Mouse (Mus musculus): ENCODE measurements at regions not wholly inside any gene's neighbourhood (a gene's known extent, or its start where the extent isn't known, plus 50 kb on each side); places are given as distances from the start of the nearest gene placed in this dataset.

DNA sequence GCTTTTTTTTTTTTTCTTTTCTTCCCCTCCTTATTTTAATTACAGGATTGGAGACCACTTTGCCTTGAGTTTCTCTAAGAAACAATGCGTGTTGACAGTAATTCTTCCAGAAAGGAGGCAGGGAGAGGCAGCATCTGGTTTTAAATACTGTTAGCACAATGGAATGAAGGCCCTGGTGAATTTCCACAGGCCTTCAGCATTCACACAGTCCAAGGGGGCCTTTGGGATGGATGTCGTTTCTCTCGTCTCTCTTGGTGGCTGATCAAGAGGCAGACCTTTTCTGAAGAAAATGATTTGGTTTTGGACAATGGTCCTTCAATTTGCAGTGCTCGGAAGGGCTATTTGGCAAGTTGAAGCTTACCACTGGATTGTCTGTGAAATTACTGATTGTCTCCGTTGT, 321.4 kb downstream of the Lmx1a start:
- no peak for DNase-seq

DNA sequence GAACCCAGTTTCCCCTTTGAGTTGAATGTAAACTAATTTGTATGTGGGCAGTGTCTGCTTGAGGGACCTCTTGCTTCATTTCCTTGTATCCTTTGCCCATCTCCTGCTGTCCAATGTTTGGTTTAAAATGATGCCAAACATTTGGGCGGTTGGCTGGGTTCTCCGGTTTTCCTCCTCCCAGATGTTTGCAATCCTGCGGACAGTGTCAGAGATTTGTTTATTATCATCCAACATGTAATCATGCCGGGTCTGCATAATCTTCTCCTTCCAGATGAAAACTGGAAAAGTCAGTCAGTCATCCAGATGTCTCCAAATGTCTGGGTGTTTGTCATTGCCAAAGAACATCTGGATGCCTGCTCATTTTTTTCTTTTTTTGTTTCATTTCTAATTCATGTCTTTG, 323.0 kb downstream of the Lmx1a start:
- DNase-seq: peak; percentile 34

DNA sequence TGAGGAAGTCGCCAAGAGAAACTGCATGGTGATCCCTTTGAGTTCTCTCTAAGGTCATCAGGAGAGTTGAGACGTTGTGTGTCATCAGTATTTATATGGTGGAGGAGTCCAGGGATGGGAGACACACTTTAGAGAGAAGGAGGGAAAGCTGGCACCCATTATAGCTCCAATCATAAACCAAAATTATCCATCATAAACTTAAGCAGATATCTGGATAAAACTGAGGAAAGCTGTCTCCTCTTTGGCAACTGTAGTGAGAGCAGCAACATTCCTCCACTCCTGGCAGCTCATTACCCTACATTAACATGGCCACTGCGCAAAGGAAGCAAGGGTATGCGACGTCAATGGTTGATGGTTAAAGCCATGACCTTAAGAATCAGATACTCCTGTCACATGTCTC, 323.6 kb downstream of the Lmx1a start:
- no peak for DNase-seq

DNA sequence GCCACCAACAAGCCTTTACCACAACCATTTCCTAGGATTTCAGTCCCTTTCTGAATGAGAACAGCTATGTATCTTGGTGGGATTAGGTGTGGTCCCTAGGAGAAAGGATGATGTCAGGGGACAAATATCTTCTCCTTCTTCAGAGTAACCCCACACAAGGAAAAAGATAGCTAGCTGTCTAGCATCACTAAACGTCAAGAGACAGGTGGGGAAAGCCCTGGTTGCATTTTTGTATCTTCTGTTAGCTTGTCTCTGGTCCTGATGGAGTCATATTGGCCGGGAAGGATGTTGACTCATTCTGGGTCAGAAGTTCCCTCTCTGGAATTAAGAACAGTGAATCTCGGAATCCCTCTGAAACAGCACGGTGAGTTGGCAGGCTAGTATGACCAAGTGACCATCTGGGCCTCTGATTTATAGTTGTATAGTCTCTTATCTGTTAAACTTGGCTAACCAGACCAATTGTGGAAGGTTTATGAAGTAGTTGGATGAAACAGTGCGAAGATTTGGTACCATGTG, 327.4 kb downstream of the Lmx1a start:
- DNase-seq: no peak

DNA sequence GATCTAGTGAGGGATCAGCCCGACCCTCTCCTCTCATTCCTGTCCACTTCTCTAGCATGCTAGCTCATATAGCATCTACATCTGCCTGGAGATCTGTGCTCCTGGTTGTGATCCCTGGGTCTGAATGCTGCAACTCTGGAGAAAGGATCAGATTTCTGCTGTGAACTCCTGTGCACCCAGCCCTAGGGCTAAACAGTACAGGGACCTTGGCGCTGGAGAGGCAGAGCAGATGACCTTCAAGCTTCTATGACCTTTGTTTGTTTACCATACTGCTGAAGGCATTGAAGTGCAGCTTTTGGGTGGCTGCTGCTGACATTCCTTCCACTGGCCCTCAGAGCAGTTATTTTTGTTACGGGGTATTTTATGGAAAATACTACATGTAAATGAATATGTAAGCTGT, 337.4 kb downstream of the Lmx1a start:
- peak; percentile 35 for DNase-seq

DNA sequence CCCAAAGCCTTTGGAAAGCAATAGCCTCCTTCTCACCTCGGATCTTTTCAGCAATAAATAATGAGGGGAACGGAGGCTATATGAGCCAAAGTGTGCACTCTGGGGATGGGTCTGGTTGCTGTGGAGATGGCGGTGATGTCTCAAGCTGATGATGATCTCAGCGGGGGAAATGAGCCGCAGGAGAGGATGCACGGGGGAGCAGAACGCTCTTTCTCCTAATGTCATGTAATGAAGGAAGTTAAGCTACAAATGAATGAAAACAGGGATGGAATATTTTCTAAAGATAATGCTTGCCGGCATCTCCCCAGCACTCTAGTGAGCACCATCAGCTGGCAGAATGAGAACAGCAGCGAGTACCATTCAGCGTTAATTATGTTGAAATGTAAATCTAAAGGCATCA, 355.7 kb downstream of the Lmx1a start:
- DNase-seq: no peak

DNA sequence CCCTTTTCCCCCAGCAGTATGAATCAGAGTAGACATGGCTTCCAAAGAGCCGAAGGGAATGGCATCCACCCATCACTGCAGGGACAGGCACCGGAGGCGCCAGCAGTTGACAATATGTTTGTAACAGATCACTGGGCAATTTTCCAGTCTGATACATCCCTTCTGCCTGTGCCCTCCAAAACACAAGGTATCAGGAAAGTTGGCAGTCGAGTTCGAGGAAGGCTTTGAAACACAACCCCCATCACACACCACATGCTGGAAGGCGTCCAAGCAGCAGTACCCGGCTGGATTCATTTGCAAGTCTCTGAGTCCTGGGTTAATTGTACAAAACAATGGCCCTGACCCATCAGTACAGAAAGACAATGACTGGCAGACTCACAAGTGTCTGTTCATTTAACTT, 357.3 kb downstream of the Lmx1a start:
- no peak for DNase-seq

DNA sequence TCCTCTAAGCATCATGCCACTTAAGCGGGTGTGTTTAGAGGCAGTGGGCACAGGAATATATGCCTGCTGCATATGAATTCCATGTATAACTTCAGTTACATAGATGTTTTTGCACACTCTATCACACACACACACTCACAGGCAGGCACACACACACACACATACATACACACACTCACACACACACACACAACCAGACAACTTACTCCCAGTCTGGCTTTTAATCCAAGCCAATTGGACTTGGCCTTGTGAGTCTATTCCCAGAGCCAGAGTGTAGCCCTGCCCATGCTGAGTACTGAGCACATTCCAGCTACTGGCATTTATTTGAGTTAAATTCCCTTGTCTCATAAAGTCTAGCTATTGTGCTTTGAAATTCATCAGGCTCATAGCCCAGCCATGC, 357.7 kb downstream of the Lmx1a start:
- DNase-seq: no peak

DNA sequence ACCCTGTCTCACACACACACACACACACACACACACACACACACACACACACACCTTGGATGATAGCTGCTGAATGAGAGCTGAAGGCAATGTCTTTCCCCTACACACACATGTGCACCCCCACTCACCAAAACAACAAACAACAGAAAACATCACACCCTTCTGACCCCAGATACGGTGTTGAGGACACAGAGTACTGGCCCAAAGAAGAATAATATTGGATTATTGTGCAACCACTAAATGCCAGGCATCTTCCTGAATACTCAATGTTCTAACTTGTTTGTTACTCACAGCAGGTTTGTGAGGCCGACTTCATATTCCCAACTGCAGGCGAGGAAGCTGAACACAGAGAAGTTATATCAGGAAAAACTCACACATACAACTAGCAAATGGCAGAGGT, 360.9 kb downstream of the Lmx1a start:
- no peak for DNase-seq

DNA sequence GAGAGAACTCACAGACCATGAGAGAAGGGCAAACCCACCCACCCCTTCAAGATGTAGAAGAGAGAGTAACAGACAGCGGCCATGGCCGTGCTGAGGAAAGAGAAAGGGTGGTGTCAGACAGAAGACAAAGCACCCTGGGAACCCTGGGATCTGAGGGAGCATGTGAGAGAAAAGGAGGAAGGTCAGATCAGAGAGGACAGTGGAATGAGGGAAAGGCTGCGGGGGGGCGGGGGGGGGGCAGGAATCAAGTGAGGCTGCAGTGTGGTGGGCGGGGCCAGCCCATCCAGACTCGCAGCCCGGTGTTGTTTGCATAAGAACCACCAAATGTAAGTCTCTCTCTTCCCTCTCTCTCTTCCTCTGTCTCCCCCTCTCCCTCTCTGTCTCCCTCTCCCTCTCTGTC, 367.4 kb downstream of the Lmx1a start:
- no peak for DNase-seq

DNA sequence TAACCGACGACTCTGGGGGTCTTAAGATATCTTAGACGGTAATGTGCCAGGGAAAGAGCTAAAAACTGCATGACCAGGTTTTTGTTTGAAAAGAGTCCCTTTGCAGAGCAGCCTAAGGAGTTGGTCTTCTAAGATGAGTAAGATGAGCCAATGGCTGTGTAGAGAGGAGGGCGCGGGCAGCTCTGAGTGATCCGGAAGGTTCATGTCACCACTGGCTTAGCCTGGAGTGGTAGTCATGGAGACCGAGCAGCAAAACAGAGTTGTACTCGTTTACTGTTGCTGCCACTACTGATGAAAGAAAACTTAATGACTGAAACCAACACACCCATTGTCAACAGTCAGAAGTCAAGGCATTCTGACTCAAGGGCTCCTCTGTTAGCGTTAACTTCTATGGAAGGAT, 368.4 kb downstream of the Lmx1a start:
- DNase-seq: no peak

DNA sequence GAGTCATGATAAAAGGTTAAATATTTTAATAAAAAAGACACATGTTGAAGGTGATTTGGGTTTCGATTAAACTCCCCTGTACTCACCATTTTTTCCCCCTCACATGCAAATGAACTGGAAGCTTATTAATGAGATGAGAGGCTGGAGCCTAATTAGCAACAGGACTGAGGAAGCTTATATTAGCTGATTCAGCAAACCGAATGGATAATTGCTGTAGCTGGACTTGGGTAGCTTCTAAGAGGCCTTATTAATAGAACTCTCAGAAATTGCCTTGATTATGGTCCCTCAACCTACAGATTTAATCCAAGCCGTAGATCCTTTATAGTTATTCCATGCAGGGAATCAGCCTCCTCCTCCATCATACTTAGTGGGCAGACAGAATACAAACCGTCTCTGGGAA, 369.7 kb downstream of the Lmx1a start:
- DNase-seq: no peak

DNA sequence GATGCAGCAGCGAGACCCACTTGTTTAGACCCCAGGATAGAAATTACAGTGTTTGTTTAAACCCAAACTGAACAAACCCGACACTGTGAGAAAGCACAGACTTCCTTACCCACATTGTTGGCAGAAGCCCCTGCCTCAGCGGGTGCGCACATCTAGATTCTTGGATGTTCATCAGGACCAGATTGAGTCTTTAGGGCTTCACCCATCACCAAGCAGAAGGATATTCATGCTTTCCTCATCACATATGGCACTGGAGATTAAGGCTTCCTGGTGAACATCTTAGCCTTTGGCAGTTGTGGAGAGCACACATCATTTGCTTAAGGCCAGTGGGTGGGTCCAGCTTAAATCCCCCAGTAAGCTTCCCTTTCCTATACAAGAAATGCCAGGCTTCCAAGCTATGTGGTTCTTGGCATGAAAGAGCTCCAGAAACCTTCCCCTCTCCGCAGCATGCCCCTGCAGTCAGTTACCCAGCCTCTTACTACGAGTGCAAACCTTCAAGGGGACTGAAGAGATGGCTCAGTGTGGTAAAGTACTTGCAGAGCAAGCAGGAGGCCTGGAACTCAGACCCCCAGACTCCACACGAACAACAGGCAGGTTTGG, 367.9 kb downstream of the Pbx1 start:
- no peak for DNase-seq

DNA sequence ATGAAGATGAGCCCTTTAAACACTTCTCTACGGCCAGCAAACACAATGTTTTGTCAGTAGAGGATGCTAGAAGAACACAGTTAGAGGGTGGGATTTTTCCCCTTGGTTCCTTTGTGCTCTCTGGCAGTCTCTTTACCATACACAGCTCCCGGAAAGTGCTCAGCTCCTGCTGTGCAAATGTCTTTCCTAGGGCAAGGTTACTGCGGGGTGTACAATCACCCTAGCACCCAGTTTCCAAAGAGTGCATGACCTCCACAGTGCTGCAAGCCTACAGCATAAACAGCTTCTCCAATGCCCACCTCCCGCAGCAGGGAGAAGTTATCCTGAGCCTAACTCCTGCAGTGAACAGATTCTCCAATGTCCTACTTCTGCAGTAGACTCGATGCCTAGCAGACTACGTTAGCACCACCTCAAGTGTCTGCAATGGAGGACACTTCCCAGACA, 366.4 kb downstream of the Pbx1 start:
- DNase-seq: no peak

DNA sequence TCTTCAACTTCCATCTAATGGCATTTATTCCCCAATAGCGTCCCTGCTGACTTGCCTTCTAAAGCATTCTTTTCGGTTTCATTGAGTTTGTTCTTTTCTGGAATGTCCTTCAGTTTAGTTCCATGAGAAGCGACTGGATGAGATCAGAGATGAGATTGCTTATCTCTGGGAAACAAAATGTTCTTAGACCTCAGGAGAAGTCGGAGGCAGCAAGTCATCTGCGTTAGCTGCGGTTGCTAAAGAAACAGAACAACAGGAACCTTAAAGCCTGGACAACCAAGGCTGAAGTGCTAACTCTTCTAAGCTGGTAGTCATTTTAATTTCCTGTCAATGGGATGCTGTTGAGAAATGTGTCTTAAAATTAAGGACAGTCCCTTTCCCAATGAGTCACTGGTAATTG, 365.3 kb downstream of the Pbx1 start:
- no peak for DNase-seq

DNA sequence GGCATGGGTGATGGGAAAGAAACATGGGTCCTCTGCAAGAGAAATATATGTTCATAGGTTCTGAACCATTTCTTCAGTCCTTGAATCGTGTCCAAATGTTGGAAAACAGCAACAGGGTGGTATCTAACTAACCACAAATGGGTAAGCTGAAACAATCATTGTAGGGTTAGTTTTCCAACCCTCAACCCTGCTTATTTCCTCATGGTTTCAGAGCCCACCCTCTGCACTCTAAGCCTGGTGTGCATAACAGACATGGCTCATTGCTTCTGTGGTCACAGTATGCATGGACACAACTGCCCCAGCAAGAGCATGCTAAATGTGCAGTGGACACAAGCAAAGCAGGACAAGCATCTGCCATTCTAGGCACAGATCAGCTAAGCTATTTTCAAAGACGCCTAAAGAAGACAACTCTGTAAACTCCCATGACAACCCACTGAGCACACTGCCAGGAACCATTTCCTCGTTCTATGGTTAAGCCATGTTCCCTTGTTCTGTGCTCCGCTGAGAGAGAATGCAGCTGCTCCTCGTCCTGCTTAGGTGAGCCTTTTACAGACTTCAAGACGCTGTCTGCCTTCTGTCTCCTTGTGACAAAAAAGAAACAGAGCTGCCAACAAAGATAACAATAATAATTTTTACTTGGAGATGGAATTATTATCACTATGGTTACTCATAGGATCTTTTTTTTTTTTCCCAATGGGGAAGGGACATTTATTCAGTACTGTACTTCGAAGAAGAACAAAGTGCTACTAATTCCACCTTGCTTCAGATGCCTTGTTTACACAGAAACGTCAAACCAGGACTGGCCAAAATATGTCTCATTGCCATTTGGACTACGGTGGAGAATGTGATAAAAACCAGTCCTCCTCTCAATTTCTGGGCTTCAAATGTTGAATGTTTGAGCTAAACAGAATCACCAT, 363.8 kb downstream of the Pbx1 start:
- no peak for DNase-seq

DNA sequence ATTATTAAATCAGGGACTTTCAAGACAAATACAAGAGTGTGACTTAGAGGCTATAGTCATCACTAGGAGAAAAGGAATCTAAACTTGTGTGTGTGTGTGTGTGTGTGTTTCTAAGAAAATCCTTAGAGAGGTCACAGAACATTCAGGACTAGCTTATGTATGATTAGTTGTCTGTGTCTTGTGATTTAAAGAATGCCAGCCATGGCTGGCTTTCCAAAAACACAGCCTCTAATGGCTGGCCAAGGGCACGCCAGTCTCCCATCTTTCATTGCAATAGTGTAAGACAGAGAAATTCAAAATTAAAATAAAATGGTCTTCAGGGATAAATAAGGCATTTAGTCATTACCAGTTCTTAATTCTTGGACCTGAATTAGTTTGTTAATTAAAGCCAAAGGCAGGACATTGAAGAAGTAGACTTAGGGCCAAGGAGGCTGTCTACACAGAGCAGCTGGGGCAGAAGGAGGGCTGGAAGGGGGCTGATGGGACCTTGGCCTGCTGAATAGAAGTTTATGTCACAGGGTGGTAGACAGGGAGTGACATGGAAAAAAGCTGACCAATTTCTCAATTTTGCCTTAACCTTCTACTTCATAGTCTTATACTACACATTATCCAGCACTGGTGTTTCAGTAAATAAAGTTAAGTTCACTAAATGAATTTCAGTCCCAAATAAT, 363.0 kb downstream of the Pbx1 start:
- DNase-seq: no peak
